Mouse (Mus musculus) G1E (cell line): ENCODE results near the gene Aldh1a1.

Experiments
- CTCF ChIP-seq: IDR thresholded peaks from 2 replicates; pipeline ENCODE4 v1.5.1; 2012; ENCODE audit warnings: low read depth, low read length, inconsistent platforms, mixed read lengths
- GATA1 ChIP-seq: IDR thresholded peaks from 2 replicates; pipeline ENCODE4 v1.6.1; 2012; ENCODE audit warnings: borderline replicate concordance, low read length, inconsistent platforms, mixed read lengths
- GATA2 ChIP-seq: IDR thresholded peaks from 2 replicates; pipeline ENCODE4 v1.6.1; 2012; ENCODE audit warnings: low read depth, low read length, inconsistent platforms, borderline replicate concordance
- POLR2AphosphoS5 ChIP-seq: IDR thresholded peaks from 2 replicates; pipeline ENCODE4 v1.6.1; 2012; ENCODE audit warnings: low read depth, low read length, inconsistent platforms; ENCODE audit not compliant: insufficient replicate concordance
- TAL1 ChIP-seq: conservative IDR thresholded peaks from 2 replicates; pipeline ENCODE4 v1.6.1; 2012; ENCODE audit warnings: low read depth, low read length, inconsistent platforms, mixed read lengths

DNA sequence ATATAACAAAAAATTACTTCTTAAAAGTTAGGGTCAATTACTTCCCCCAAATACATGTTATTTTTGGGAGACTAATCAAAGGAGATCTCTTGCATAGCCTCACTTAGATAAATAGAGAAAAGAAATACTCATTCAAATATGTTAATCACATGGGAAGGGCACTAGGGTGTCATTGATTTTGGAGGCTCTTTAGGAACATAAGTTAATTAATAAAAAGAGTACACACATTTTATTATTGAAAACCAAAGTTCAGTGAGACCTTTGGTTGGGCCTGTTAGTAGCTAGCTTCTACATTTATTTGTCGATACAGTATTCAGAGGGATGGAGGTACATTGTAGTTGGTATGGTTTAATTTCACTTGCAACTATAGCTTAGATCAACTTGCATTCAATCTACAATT is 52.4 kb downstream of the Aldh1a1 start:
- TF ChIP-seq TAL1 (no peak), CTCF (no peak), GATA1 (no peak), GATA2 (no peak), POLR2AphosphoS5 (no peak)
